Mouse (Mus musculus) cerebellum, adult 2 months (tissue): ENCODE measurements around the gene Ugt1a6a. TPM values are rescaled to one million over a fixed set of nuclear protein-coding genes. Genes with fewer than 3 reads are reported as not detected.

Experiments
- DNase-seq, 2 experiments: peaks; one replicate each; pipeline ENCODE4 v3.0.0; 2021
- H3K27ac ChIP-seq: fragments of 200-500 bp; 2 replicates; pipeline ENCODE4 v1.5.1; 2012; ENCODE audit warnings: low read length, control low read depth, inconsistent platforms; ENCODE audit not compliant: insufficient read depth
- H3K27me3 ChIP-seq: fragments of 200-500 bp; 2 replicates; pipeline ENCODE4 v1.6.1; 2012; ENCODE audit warnings: inconsistent platforms, mild to moderate bottlenecking, low read length, moderate library complexity; ENCODE audit not compliant: control insufficient read depth, insufficient read depth
- H3K4me1 ChIP-seq: fragments of 200-500 bp; 2 replicates; pipeline ENCODE4 v1.6.1; 2011; ENCODE audit warnings: low read length; ENCODE audit not compliant: control insufficient read depth, insufficient read depth
- H3K4me3 ChIP-seq: fragments of 200-500 bp; replicated peaks from 2 replicates; pipeline ENCODE3; 2011; ENCODE audit warnings: mild to moderate bottlenecking, low read depth, low read length, control low read depth; ENCODE audit not compliant: insufficient read depth
- CTCF ChIP-seq: fragments of 200-500 bp; IDR thresholded peaks from 2 replicates; pipeline ENCODE4 v1.5.1; 2011; ENCODE audit warnings: low read depth, mild to moderate bottlenecking, control low read depth, low read length, moderate library complexity, borderline replicate concordance; ENCODE audit not compliant: insufficient read depth
- POLR2A ChIP-seq: fragments of 200-500 bp; IDR thresholded peaks from 2 replicates; pipeline ENCODE4 v1.6.1; 2011; ENCODE audit warnings: low read length, control low read depth, borderline replicate concordance; ENCODE audit not compliant: insufficient read depth
- WGBS: fragments of 180-500 bp; shearing (Covaris S2); methylation state at CpG from one replicate; pipeline ENCODE4 v1.1.7; 2018; 5-methylcytosine and 5-hydroxymethylcytosine counted together
- polyA plus RNA-seq: library from polyadenylated mRNA; depleted of rRNA; stranded (reverse); fragments of >200 nt; gene quantifications from 2 replicates; pipeline ENCODE4 v1.2.3, GENCODE M21; 2012

The Ugt1a6a gene
- polyA plus RNA-seq, 1 experiment = 0.44 TPM

DNA sequence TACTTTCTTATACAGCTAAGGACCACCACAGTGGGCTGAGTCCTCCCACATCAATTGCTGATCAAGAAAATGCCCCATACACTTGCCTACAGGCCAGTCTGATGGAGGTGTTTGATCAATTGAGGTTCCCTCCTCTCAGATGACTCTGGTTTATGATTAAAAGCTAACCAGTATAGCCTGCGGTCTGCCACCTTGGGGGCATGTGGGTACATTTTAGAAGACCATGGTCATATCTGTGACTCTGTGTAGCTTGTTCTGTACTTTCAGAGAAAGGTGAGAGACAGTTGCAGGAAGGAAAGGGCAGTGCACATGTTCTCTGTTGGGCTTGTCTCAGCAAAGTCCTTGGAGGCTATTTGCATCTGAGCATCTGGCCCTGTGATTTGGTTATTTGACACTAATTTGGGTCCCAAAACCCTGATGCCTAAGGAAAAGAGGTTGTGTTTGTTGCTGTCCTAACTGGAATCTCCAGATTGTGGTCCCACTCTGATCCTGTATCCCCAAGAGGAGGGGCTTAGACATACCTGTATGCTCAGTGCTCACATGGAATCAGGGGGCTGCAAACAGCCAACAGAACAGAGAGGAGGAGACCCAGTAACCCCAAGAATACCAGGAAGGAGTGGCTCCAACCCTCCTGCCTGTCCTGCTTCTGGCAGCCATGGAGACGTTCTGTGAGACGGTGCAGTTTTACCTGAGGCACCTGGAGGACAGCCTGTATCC is 98.2 kb downstream of the Ugt1a6a start:
- H3K27me3 ChIP-seq = no peaks in the 10 kb centered on the region
- H3K27ac ChIP-seq = no peak overlapping the region
- H3K4me3 ChIP-seq = no peak overlapping the region
- TF ChIP-seq POLR2A = no peak
- no peaks in the 10 kb centered on the region for H3K4me1 ChIP-seq
- DNase-seq = no peak
- 50% methylated on average over 3 of the region's 3 CpGs for WGBS

DNA sequence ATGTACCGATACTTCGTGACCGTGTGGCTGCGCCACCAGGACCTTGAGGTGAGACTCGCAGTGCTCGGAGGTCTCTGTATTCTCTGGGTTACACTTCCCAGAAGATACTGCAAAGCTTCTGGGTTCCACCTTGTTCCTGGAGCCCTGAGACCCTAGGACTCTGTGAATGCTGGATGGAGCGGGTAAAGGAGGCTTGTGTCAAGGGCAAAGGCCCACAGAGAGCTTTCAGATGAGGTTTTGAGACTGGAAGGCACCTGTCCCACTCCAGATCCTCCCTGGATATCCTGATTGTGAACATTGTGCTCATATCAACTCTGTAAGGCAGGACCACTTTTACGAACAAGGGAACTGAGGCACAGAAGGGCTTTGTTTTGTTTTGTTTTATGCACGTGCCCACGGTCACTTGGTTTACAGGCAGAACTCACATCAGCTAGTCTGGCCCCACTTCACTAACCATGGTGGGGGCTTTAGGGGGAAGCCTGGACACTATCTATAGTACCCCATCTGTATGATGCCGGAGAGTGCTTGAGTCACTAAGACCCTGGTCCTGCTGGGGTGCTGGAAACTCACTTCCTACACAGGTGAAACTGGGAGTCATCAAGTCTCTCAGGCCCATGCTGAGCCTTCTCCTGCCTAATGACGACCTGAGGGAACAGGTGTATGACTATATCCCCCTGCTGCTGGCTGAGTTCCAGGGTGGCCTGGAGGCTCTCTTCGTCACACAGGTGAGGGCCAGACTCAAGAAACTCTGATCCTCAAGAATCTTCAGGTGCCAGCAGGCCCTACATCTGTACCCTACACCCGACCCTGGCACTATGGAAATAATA is 99.0 kb downstream of the Ugt1a6a start:
- DNase-seq = no peak
- no peaks in the 10 kb centered on the region for H3K27me3 ChIP-seq
- H3K4me1 ChIP-seq = no peaks in the 10 kb centered on the region
- no peak for TF ChIP-seq CTCF
- no peak for TF ChIP-seq POLR2A
- 65% methylated on average over 14 of the region's 14 CpGs for WGBS
- H3K4me3 ChIP-seq = no peak overlapping the region
- no peak overlapping the region for H3K27ac ChIP-seq

DNA sequence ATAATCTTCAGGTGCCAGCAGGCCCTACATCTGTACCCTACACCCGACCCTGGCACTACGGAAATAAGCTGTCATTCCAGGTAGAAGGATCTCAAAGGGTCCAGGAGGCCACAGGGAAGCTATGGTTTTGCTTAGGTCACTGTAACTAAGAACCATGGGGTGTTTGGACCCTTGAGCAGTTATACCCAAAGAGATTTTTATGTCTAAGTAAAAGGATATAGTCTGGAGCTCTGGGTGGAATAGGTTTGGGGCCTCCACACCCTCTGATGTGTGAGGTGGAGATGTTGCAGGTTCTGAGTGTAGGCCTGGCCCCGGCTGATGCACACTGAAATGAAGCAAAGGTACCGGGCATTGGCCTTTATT is 99.6 kb downstream of the Ugt1a6a start:
- Histone ChIP-seq H3K4me1 (no peaks in the 10 kb centered on the region), H3K27ac (no peak overlapping the region), H3K27me3 (no peaks in the 10 kb centered on the region), H3K4me3 (no peak overlapping the region)
- no peak for DNase-seq
- TF ChIP-seq CTCF (no peak), POLR2A (no peak)
- WGBS = 57% methylated on average over 4 of the region's 4 CpGs

DNA sequence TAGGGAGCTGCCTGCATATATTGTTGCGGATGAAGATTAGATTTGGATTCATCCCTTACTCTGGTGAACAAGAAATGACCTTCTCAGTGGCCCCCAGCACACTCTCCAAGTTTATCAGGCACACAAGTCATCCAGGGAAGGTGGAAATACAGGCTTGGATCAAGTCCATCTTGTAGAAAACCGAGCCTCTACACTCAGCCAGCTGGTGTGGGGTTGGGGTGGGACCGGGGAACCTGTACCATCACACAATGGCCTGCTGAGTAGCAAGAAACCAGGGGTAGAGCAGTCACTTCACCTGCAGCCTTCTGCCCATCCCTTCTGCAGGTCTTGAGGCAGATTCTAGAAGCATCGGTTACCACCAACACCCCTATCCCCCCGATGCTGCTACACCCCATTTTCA is 100.0 kb downstream of the Ugt1a6a start:
- no peaks in the 10 kb centered on the region for H3K4me1 ChIP-seq
- no peak overlapping the region for H3K27ac ChIP-seq
- WGBS = 39% methylated on average over 5 of the region's 5 CpGs
- H3K4me3 ChIP-seq = no peak overlapping the region
- no peak for DNase-seq
- TF ChIP-seq POLR2A (no peak), CTCF (no peak)
- no peaks in the 10 kb centered on the region for H3K27me3 ChIP-seq

DNA sequence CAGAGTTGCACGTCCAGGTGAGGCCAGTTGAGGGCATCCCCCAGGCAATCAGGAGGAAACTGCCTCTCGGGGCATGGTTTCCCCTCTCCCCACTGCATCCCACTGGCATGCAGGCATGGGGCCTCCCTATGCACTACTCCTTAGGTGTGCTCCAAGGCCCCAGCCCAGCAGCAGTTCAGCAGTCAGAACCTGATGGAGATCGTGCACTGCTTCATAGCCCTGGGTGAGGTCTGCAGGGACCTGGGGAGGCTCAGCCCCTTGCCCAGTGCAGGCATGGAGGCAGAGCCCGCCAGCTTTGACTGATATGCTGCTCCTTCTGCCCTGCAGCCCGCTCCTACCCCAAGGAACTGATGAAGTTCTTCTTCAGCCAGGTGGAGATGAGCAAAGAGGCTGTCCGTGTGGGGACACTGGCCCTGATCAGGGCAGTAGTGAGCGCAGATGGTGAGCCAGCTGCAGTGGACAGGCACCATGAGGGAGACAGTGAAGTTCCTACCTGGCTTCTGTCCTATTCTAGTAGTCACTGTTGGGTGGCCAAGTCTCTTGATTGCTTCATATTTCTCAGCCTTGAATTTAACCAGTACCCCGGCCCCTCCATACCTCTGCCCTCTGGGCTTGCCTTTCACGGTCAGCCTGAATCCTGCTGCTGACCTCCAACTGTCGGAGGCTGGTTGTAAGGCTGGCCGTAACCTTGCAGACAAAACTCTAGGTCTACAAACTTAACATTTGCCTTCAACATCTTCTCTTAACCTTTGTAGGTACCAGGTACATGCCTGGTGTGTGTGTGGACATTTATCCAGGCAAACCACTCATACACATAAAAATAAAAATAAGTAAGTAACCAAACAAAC is 100.7 kb downstream of the Ugt1a6a start:
- no peaks in the 10 kb centered on the region for H3K4me1 ChIP-seq
- H3K27me3 ChIP-seq = no peaks in the 10 kb centered on the region
- H3K4me3 ChIP-seq = no peak overlapping the region
- TF ChIP-seq CTCF = no peak
- no peak for TF ChIP-seq POLR2A
- 59% methylated on average over 11 of the region's 11 CpGs for WGBS
- no peak overlapping the region for H3K27ac ChIP-seq
- DNase-seq = no peak

DNA sequence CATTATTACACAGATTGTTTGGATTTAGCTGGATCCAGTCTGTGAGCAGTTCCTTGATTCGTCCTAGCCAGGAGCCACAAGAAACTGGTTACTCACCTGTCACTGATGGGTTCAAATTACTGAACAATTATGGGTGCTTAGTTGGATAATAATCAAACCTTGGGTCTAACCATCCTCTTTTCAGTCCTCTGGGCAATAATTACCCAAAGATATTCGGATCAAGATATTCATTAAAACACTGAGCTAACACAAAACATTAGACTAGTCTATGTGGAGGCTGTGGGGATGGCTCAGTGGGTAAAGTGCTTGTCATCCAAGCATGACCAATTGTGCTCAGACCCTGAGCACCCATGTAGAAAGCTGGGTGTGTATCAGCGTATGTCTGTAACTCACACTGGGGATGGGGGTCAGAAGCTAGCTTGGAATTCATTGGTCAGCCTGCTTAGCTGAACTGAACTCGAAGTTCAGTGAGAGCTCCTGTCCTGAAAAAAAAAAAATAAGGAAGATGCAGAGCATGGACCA is 101.3 kb downstream of the Ugt1a6a start:
- no peaks in the 10 kb centered on the region for H3K27me3 ChIP-seq
- no peak overlapping the region for H3K27ac ChIP-seq
- no peak for DNase-seq
- 49% methylated on average over 4 of the region's 4 CpGs for WGBS
- TF ChIP-seq POLR2A (no peak), CTCF (no peak)
- no peak overlapping the region for H3K4me3 ChIP-seq
- no peaks in the 10 kb centered on the region for H3K4me1 ChIP-seq

DNA sequence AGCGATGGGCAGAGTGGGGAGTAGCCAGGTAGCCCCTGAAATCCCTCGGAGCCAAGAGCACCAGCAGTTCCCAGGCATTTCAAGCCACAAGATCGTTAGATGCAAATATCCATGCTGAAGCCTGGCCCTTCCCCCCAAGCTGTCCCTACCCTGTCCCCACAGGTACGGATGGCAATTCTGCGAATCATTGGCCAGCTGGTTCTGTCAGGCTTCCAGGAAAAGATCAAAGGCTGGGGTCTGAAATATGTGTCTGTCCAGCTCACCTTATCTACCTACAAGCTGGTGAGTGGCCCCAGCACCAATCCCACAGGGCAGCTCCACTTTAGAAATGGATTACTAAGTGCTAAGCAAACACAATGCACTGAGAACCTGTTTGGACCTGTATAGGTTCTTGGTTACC is 102.7 kb downstream of the Ugt1a6a start:
- no peak for DNase-seq
- no peak overlapping the region for H3K27ac ChIP-seq
- TF ChIP-seq POLR2A (no peak), CTCF (no peak)
- no peak overlapping the region for H3K4me3 ChIP-seq
- no peaks in the 10 kb centered on the region for H3K4me1 ChIP-seq
- 72% methylated on average over 5 of the region's 5 CpGs for WGBS
- H3K27me3 ChIP-seq = no peaks in the 10 kb centered on the region

DNA sequence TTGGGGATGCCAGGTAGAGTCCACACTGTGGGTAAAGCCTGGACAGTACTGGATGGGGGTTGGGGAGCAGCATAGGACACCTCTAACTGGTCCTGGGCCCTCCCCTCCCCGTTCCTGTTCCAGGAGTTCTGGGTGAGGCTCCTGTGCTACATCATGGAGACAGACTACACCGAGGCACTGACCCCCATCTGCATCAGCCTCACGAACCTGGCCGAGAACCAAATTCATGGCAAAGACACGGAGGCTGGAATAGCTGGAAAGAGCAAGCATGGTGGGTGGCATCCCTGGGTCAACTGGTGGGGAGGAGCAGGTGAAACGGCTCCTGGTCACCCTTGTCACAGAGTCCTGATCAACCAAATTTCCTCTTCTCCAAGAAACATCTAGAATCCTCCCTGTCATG is 104.2 kb downstream of the Ugt1a6a start:
- TF ChIP-seq POLR2A (no peak), CTCF (no peak)
- no peaks in the 10 kb centered on the region for H3K4me1 ChIP-seq
- no peak overlapping the region for H3K27ac ChIP-seq
- no peak for DNase-seq
- no peak overlapping the region for H3K4me3 ChIP-seq
- no peaks in the 10 kb centered on the region for H3K27me3 ChIP-seq
- WGBS = 63% methylated on average over 6 of the region's 6 CpGs
